In genomic region chrX:101260441-101261325, GRCm38 (mm10) we compare ENCODE assay signal across 8 mouse cellular contexts. TPM values are rescaled to one million over a fixed set of nuclear protein-coding genes. Genes with fewer than 3 reads are reported as not detected.
DNase-seq lines count a peak whose midpoint lies in the region; ATAC-seq and TF ChIP-seq lines count a peak whose summit lies in the region.

No protein-coding gene starts in this region.

- H3K4me2 ChIP-seq in midbrain, embryonic 11.5 days, result no peak overlapping the region; the same call in 1 of the 2 replicates

- intact Hi-C loops in left cerebral cortex, adult 2 months (cut with DNase I), result no loop called here

- H3K27ac ChIP-seq in hindbrain, embryonic 10.5 days, result peak overlapping the region; percentile 83
- peak overlapping the region; percentile 37 for H3K27ac ChIP-seq in midbrain, embryonic 11.5 days (ENCODE audit: low read depth, low read length)
- H3K27ac ChIP-seq in left cerebral cortex, adult 2 months, result no peak overlapping the region

- H3K9me3 ChIP-seq in G1E (replicated peaks), result no peaks in the 10 kb centered on the region
- H3K9me3 ChIP-seq in hindbrain, embryonic 10.5 days, result no peaks in the 10 kb centered on the region
- no peaks in the 10 kb centered on the region for H3K9me3 ChIP-seq in midbrain, embryonic 11.5 days (ENCODE audit: control insufficient read depth, low read length)

- H3K9ac ChIP-seq in midbrain, embryonic 11.5 days (ENCODE audit: low read length), result peak overlapping the region; percentile 27; the same call in 1 of the 2 replicates

- peak; percentile 59 for DNase-seq in CD4-positive, CD25-positive, alpha-beta regulatory T cell, adult 2 months (ENCODE audit: low read depth, low spot score)
- peak; percentile 39 for DNase-seq in G1E (ENCODE audit: low spot score)
- DNase-seq in hindbrain, embryonic 10.5 days (ENCODE audit: low spot score), result peak; percentile 64
- DNase-seq in midbrain, embryonic 11.5 days (ENCODE audit: low spot score, missing footprints), result peak; percentile 85
- no peak for DNase-seq in adrenal gland, adult 18-20 months (ENCODE audit: low spot score in 2 of 2)
- no peak for DNase-seq in gastrocnemius, postnatal 25 days
- DNase-seq in left cerebral cortex, adult 2 months (ENCODE audit: extremely low spot score in 1 of 2, low spot score in 2 of 2), result no peak
- DNase-seq in lung, postnatal 14 days, result no peak

- WGBS in hindbrain, embryonic 10.5 days, result 19% methylated on average over 13 of the region's 13 CpGs
- WGBS in midbrain, embryonic 11.5 days, result 19% methylated on average over 11 of the region's 13 CpGs

- no peak for TF ChIP-seq CTCF in G1E (IDR thresholded peaks at IDR 0.05; ENCODE audit: low read depth, low read length)
- no peak for TF ChIP-seq CTCF in left cerebral cortex, adult 2 months (IDR thresholded peaks at IDR 0.05)

- peak overlapping the region; percentile 54; the same call in 1 of the 2 replicates for H3K4me3 ChIP-seq in G1E (ENCODE audit: low read depth, low read length)
- H3K4me3 ChIP-seq in hindbrain, embryonic 10.5 days, result 0 out of 2 replicates have a peak overlapping the region, but pooled peaks have one; percentile 11
- H3K4me3 ChIP-seq in midbrain, embryonic 11.5 days (ENCODE audit: low read depth, low read length), result no peak overlapping the region
- H3K4me3 ChIP-seq in left cerebral cortex, adult 2 months, result no peak overlapping the region

- no peaks in the 10 kb centered on the region for H3K27me3 ChIP-seq in G1E (ENCODE audit: insufficient read depth, low read length)
- peaks cover 24% of the 10 kb centered on the region for H3K27me3 ChIP-seq in hindbrain, embryonic 10.5 days (ENCODE audit: insufficient read depth, poor library complexity, severe bottlenecking)
- no peaks in the 10 kb centered on the region for H3K27me3 ChIP-seq in midbrain, embryonic 11.5 days (ENCODE audit: control insufficient read depth, insufficient read depth, low read length)

- ATAC-seq in G1E (ENCODE audit: extremely low read depth, insufficient number of reproducible peaks, low FRiP score, poor library complexity, severe bottlenecking), result peak; percentile 69
- peak; percentile 85 for ATAC-seq in midbrain, embryonic 11.5 days (ENCODE audit: low FRiP score)

- peaks cover 37% of the 10 kb centered on the region for H3K36me3 ChIP-seq in G1E (replicated peaks)
- H3K36me3 ChIP-seq in hindbrain, embryonic 10.5 days, result peaks cover 10% of the 10 kb centered on the region; the same call in 1 of the 2 replicates
- no peaks in the 10 kb centered on the region for H3K36me3 ChIP-seq in midbrain, embryonic 11.5 days (ENCODE audit: control insufficient read depth, insufficient read depth, low read length)

- peaks cover 74% of the 10 kb centered on the region for H3K4me1 ChIP-seq in G1E (ENCODE audit: insufficient read depth, low read depth, low read length)
- peaks cover 30% of the 10 kb centered on the region for H3K4me1 ChIP-seq in hindbrain, embryonic 10.5 days (replicated peaks)
- H3K4me1 ChIP-seq in midbrain, embryonic 11.5 days (ENCODE audit: control insufficient read depth, insufficient read depth, low read length), result peaks cover 3% of the 10 kb centered on the region

RNA-seq across cellular contexts. Expression of gene Gm614, which starts 3.1 kb away (rescaled TPM):
- total RNA-seq in G1E (2014; fragmentation: Nextera tagmentation) (not detected in 2 replicates), G1E (2017) (0.87 TPM in 1 of 2 replicates, not detected in the other)
- not detected in 2 replicates for polyA plus RNA-seq in G1E (2012)
- polyA plus RNA-seq in hindbrain, embryonic 10.5 days (2016; fragmentation: Nextera tagmentation; extraction: Ambion mirVana), result not detected in 2 replicates
- not detected in 2 replicates for polyA plus RNA-seq in midbrain, embryonic 11.5 days (2014; fragmentation: Nextera tagmentation; extraction: Ambion mirVana)
- total RNA-seq in adrenal gland, adult 18-20 months (2021), result under 1 TPM in 1 of 2 experiments, not detected in 1; 0.54 TPM
- not detected for total RNA-seq in gastrocnemius, postnatal 25 days (2021)
- not detected for total RNA-seq in left cerebral cortex, adult 2 months (2021)

RNA-seq across cellular contexts. Expression of gene Foxo4, which starts 6.4 kb away (rescaled TPM):
- total RNA-seq in G1E (2014; fragmentation: Nextera tagmentation), result 20.4 and 20.9 TPM in 2 replicates
- 25.8 and 29.9 TPM in 2 replicates for total RNA-seq in G1E (2017)
- polyA plus RNA-seq in G1E (2012), result 44.5 and 46.4 TPM in 2 replicates
- 1.3 and 2.3 TPM in 2 replicates for polyA plus RNA-seq in hindbrain, embryonic 10.5 days (2016; fragmentation: Nextera tagmentation; extraction: Ambion mirVana)
- 1.3 and 1.7 TPM in 2 replicates for polyA plus RNA-seq in midbrain, embryonic 11.5 days (2014; fragmentation: Nextera tagmentation; extraction: Ambion mirVana)
- 10 to 100 TPM; 33.8 to 39.6 TPM for total RNA-seq in adrenal gland, adult 18-20 months (2021)
- 10 to 100 TPM; 84.7 to 93.9 TPM for total RNA-seq in gastrocnemius, postnatal 25 days (2021)
- total RNA-seq in left cerebral cortex, adult 2 months (2021), result 10 to 100 TPM; 16.6 to 18.1 TPM

RNA-seq across cellular contexts. Expression of gene Il2rg, which starts 7.4 kb away (rescaled TPM):
- 11.6 and 18.7 TPM in 2 replicates for total RNA-seq in G1E (2014; fragmentation: Nextera tagmentation)
- total RNA-seq in G1E (2017), result 21.2 and 21.6 TPM in 2 replicates
- 8.2 and 10.1 TPM in 2 replicates for polyA plus RNA-seq in G1E (2012)
- polyA plus RNA-seq in hindbrain, embryonic 10.5 days (2016; fragmentation: Nextera tagmentation; extraction: Ambion mirVana), result 4.8 and 5.0 TPM in 2 replicates
- 4.1 and 4.3 TPM in 2 replicates for polyA plus RNA-seq in midbrain, embryonic 11.5 days (2014; fragmentation: Nextera tagmentation; extraction: Ambion mirVana)
- 1 to 10 TPM; 4.9 to 9.0 TPM for total RNA-seq in adrenal gland, adult 18-20 months (2021)
- 1 to 10 TPM; 1.3 to 2.6 TPM for total RNA-seq in gastrocnemius, postnatal 25 days (2021)
- 1 to 10 TPM; 1.4 to 2.0 TPM for total RNA-seq in left cerebral cortex, adult 2 months (2021)

RNA-seq across cellular contexts. Expression of gene Gm20489, which starts 8.1 kb away (rescaled TPM):
- not detected in 2 replicates for total RNA-seq in G1E (2014; fragmentation: Nextera tagmentation)
- total RNA-seq in G1E (2017), result not detected in 2 replicates
- not detected in 2 replicates for polyA plus RNA-seq in G1E (2012)
- not detected in 2 replicates for polyA plus RNA-seq in hindbrain, embryonic 10.5 days (2016; fragmentation: Nextera tagmentation; extraction: Ambion mirVana)
- polyA plus RNA-seq in midbrain, embryonic 11.5 days (2014; fragmentation: Nextera tagmentation; extraction: Ambion mirVana), result not detected in 2 replicates
- total RNA-seq in adrenal gland, adult 18-20 months (2021), result not detected
- total RNA-seq in gastrocnemius, postnatal 25 days (2021), result not detected
- not detected for total RNA-seq in left cerebral cortex, adult 2 months (2021)

RNA-seq across cellular contexts. Expression of gene Med12, which starts 13.1 kb away (rescaled TPM):
- total RNA-seq in G1E (2014; fragmentation: Nextera tagmentation) (106 and 128 TPM in 2 replicates), G1E (2017) (37.9 and 40.9 TPM in 2 replicates)
- 44.8 and 48.2 TPM in 2 replicates for polyA plus RNA-seq in G1E (2012)
- 34.7 and 38.6 TPM in 2 replicates for polyA plus RNA-seq in hindbrain, embryonic 10.5 days (2016; fragmentation: Nextera tagmentation; extraction: Ambion mirVana)
- 37.9 and 39.5 TPM in 2 replicates for polyA plus RNA-seq in midbrain, embryonic 11.5 days (2014; fragmentation: Nextera tagmentation; extraction: Ambion mirVana)
- 10 to 100 TPM; 32.0 to 33.4 TPM for total RNA-seq in adrenal gland, adult 18-20 months (2021)
- total RNA-seq in gastrocnemius, postnatal 25 days (2021), result 10 to 100 TPM; 15.4 to 15.6 TPM
- total RNA-seq in left cerebral cortex, adult 2 months (2021), result 10 to 100 TPM; 21.8 to 25.8 TPM

Comparison
In these comparisons a context has a peak if more than half of its experiments do, and no peak if none do; other contexts are left out.
1. DNase-seq: peak in CD4-positive, CD25-positive, alpha-beta regulatory T cell, adult 2 months (single experiment), G1E (single experiment), hindbrain, embryonic 10.5 days (single experiment) and midbrain, embryonic 11.5 days (single experiment); none in adrenal gland, adult 18-20 months (0 of 2), gastrocnemius, postnatal 25 days (single experiment), left cerebral cortex, adult 2 months (0 of 2) and lung, postnatal 14 days (single experiment).
2. H3K4me3 ChIP-seq: peak in G1E (single experiment) and hindbrain, embryonic 10.5 days (single experiment); none in midbrain, embryonic 11.5 days (single experiment) and left cerebral cortex, adult 2 months (single experiment).